Mouse (Mus musculus): ENCODE measurements around the gene Cct2. TPM values are rescaled to one million over a fixed set of nuclear protein-coding genes. Genes with fewer than 3 reads are reported as not detected.

Cct2 gene
- polyA plus RNA-seq, 1 experiment from 2014 or later: 245 TPM

GRCm38 (mm10) chr10:117097116-117097698, 33.6 kb upstream of the Cct2 start:
- 63% methylated on average over 2 of the region's 2 CpGs for WGBS
- ATAC-seq: no peak

GRCm38 (mm10) chr10:117096096-117096495, 32.5 kb upstream of the Cct2 start:
- WGBS: 91% methylated on average over 6 of the region's 6 CpGs
- no peaks in the 10 kb centered on the region for H3K27me3 ChIP-seq (replicated peaks; ENCODE audit: control insufficient read depth, insufficient read depth, low read length)
- H3K9ac ChIP-seq (ENCODE audit: low read depth, low read length): no peak overlapping the region
- H3K9me3 ChIP-seq (ENCODE audit: control insufficient read depth, low read length): no peaks in the 10 kb centered on the region
- no peak overlapping the region for H3K4me2 ChIP-seq (ENCODE audit: low read length)
- H3K4me3 ChIP-seq (ENCODE audit: low read length): no peak overlapping the region
- no peaks in the 10 kb centered on the region for H3K36me3 ChIP-seq (ENCODE audit: control insufficient read depth, insufficient read depth, low read length)
- H3K27ac ChIP-seq (ENCODE audit: low read depth, low read length): no peak overlapping the region
- ATAC-seq: no peak
- peaks cover 13% of the 10 kb centered on the region for H3K4me1 ChIP-seq (ENCODE audit: control insufficient read depth, insufficient read depth, low read depth, low read length)

More at GRCm38 (mm10) chr10:117097116-117097698, 33.6 kb upstream of the Cct2 start:
- Histone ChIP-seq H3K4me3 (ENCODE audit: low read length) (no peak overlapping the region), H3K27ac (ENCODE audit: low read depth, low read length) (no peak overlapping the region), H3K27me3 (replicated peaks; ENCODE audit: control insufficient read depth, insufficient read depth, low read length) (no peaks in the 10 kb centered on the region), H3K4me1 (ENCODE audit: control insufficient read depth, insufficient read depth, low read depth, low read length) (peaks cover 13% of the 10 kb centered on the region), H3K9ac (ENCODE audit: low read depth, low read length) (no peak overlapping the region), H3K36me3 (ENCODE audit: control insufficient read depth, insufficient read depth, low read length) (no peaks in the 10 kb centered on the region), H3K4me2 (ENCODE audit: low read length) (no peak overlapping the region), H3K9me3 (ENCODE audit: control insufficient read depth, low read length) (no peaks in the 10 kb centered on the region)

GRCm38 (mm10) chr10:117094504-117095329, 31.1 kb upstream of the Cct2 start:
- Histone ChIP-seq H3K36me3 (ENCODE audit: control insufficient read depth, insufficient read depth, low read length) (no peaks in the 10 kb centered on the region), H3K27ac (ENCODE audit: low read depth, low read length) (peak overlapping the region; percentile 84), H3K4me1 (ENCODE audit: control insufficient read depth, insufficient read depth, low read depth, low read length) (peaks cover 13% of the 10 kb centered on the region), H3K9ac (ENCODE audit: low read depth, low read length) (no peak overlapping the region), H3K9me3 (ENCODE audit: control insufficient read depth, low read length) (no peaks in the 10 kb centered on the region), H3K27me3 (replicated peaks; ENCODE audit: control insufficient read depth, insufficient read depth, low read length) (no peaks in the 10 kb centered on the region), H3K4me2 (ENCODE audit: low read length) (peak overlapping the region; percentile 30; the same call in 1 of the 2 replicates), H3K4me3 (ENCODE audit: low read length) (no peak overlapping the region)
- WGBS: 24% methylated on average over 15 of the region's 15 CpGs
- ATAC-seq: peak; percentile 98

- Histone ChIP-seq H3K36me3 (ENCODE audit: control insufficient read depth, insufficient read depth, low read length) (no peaks in the 10 kb centered on the region), H3K4me3 (ENCODE audit: low read length) (no peak overlapping the region), H3K27me3 (replicated peaks; ENCODE audit: control insufficient read depth, insufficient read depth, low read length) (no peaks in the 10 kb centered on the region), H3K4me1 (ENCODE audit: control insufficient read depth, insufficient read depth, low read depth, low read length) (peaks cover 9% of the 10 kb centered on the region), H3K9me3 (ENCODE audit: control insufficient read depth, low read length) (no peaks in the 10 kb centered on the region), H3K4me2 (ENCODE audit: low read length) (no peak overlapping the region), H3K9ac (ENCODE audit: low read depth, low read length) (no peak overlapping the region), H3K27ac (ENCODE audit: low read depth, low read length) (no peak overlapping the region)
- ATAC-seq: no peak
- 82% methylated on average over 4 of the region's 4 CpGs for WGBS
These were observed 26.0 kb upstream of the Cct2 start for GRCm38 (mm10) chr10:117089628-117090027.

- no peak for ATAC-seq
- 83% methylated on average over 2 of the region's 2 CpGs for WGBS
- Histone ChIP-seq H3K27ac (ENCODE audit: low read depth, low read length) (no peak overlapping the region), H3K4me3 (ENCODE audit: low read length) (no peak overlapping the region), H3K4me2 (ENCODE audit: low read length) (no peak overlapping the region), H3K9me3 (ENCODE audit: control insufficient read depth, low read length) (no peaks in the 10 kb centered on the region), H3K27me3 (replicated peaks; ENCODE audit: control insufficient read depth, insufficient read depth, low read length) (no peaks in the 10 kb centered on the region), H3K4me1 (ENCODE audit: control insufficient read depth, insufficient read depth, low read depth, low read length) (no peaks in the 10 kb centered on the region), H3K9ac (ENCODE audit: low read depth, low read length) (no peak overlapping the region), H3K36me3 (ENCODE audit: control insufficient read depth, insufficient read depth, low read length) (peaks cover 18% of the 10 kb centered on the region)
These were observed 18.3 kb upstream of the Cct2 start for GRCm38 (mm10) chr10:117081914-117082359.

GRCm38 (mm10) chr10:117081326-117081725, 17.7 kb upstream of the Cct2 start:
- Histone ChIP-seq H3K4me3 (ENCODE audit: low read length) (no peak overlapping the region), H3K36me3 (ENCODE audit: control insufficient read depth, insufficient read depth, low read length) (peaks cover 23% of the 10 kb centered on the region), H3K4me1 (ENCODE audit: control insufficient read depth, insufficient read depth, low read depth, low read length) (no peaks in the 10 kb centered on the region), H3K27ac (ENCODE audit: low read depth, low read length) (no peak overlapping the region), H3K27me3 (replicated peaks; ENCODE audit: control insufficient read depth, insufficient read depth, low read length) (no peaks in the 10 kb centered on the region), H3K4me2 (ENCODE audit: low read length) (no peak overlapping the region), H3K9ac (ENCODE audit: low read depth, low read length) (no peak overlapping the region), H3K9me3 (ENCODE audit: control insufficient read depth, low read length) (no peaks in the 10 kb centered on the region)
- ATAC-seq: no peak
- 65% methylated on average over 4 of the region's 4 CpGs for WGBS

GRCm38 (mm10) chr10:117078284-117078683, 14.7 kb upstream of the Cct2 start:
- no peaks in the 10 kb centered on the region for H3K4me1 ChIP-seq (ENCODE audit: control insufficient read depth, insufficient read depth, low read depth, low read length)
- no peaks in the 10 kb centered on the region for H3K9me3 ChIP-seq (ENCODE audit: control insufficient read depth, low read length)
- H3K27me3 ChIP-seq (replicated peaks; ENCODE audit: control insufficient read depth, insufficient read depth, low read length): no peaks in the 10 kb centered on the region
- no peak overlapping the region for H3K4me3 ChIP-seq (ENCODE audit: low read length)
- H3K27ac ChIP-seq (ENCODE audit: low read depth, low read length): no peak overlapping the region
- peaks cover 34% of the 10 kb centered on the region for H3K36me3 ChIP-seq (ENCODE audit: control insufficient read depth, insufficient read depth, low read length)
- WGBS: 78% methylated on average over 6 of the region's 6 CpGs
- ATAC-seq: no peak
- no peak overlapping the region for H3K4me2 ChIP-seq (ENCODE audit: low read length)
- no peak overlapping the region for H3K9ac ChIP-seq (ENCODE audit: low read depth, low read length)

- no peaks in the 10 kb centered on the region for H3K27me3 ChIP-seq (replicated peaks; ENCODE audit: control insufficient read depth, insufficient read depth, low read length)
- H3K36me3 ChIP-seq (ENCODE audit: control insufficient read depth, insufficient read depth, low read length): peaks cover 26% of the 10 kb centered on the region
- H3K4me2 ChIP-seq (ENCODE audit: low read length): no peak overlapping the region
- no peaks in the 10 kb centered on the region for H3K4me1 ChIP-seq (ENCODE audit: control insufficient read depth, insufficient read depth, low read depth, low read length)
- H3K9me3 ChIP-seq (ENCODE audit: control insufficient read depth, low read length): no peaks in the 10 kb centered on the region
- no peak overlapping the region for H3K4me3 ChIP-seq (ENCODE audit: low read length)
- ATAC-seq: no peak
- 83% methylated on average over 7 of the region's 7 CpGs for WGBS
- H3K27ac ChIP-seq (ENCODE audit: low read depth, low read length): no peak overlapping the region
- no peak overlapping the region for H3K9ac ChIP-seq (ENCODE audit: low read depth, low read length)
These were observed 9.6 kb upstream of the Cct2 start for GRCm38 (mm10) chr10:117073176-117073575.

GRCm38 (mm10) chr10:117072191-117072888, 8.7 kb upstream of the Cct2 start:
- no peak overlapping the region for H3K27ac ChIP-seq (ENCODE audit: low read depth, low read length)
- no peak overlapping the region for H3K9ac ChIP-seq (ENCODE audit: low read depth, low read length)
- H3K27me3 ChIP-seq (replicated peaks; ENCODE audit: control insufficient read depth, insufficient read depth, low read length): no peaks in the 10 kb centered on the region
- no peak overlapping the region for H3K4me3 ChIP-seq (ENCODE audit: low read length)
- H3K9me3 ChIP-seq (ENCODE audit: control insufficient read depth, low read length): no peaks in the 10 kb centered on the region
- H3K36me3 ChIP-seq (ENCODE audit: control insufficient read depth, insufficient read depth, low read length): peaks cover 25% of the 10 kb centered on the region
- ATAC-seq: no peak
- WGBS: 94% methylated on average over 18 of the region's 18 CpGs
- H3K4me2 ChIP-seq (ENCODE audit: low read length): no peak overlapping the region
- H3K4me1 ChIP-seq (ENCODE audit: control insufficient read depth, insufficient read depth, low read depth, low read length): no peaks in the 10 kb centered on the region

All from hindbrain, embryonic 16.5 days (tissue).